Mouse (Mus musculus): ENCODE measurements around the gene Prpf31. TPM values are rescaled to one million over a fixed set of nuclear protein-coding genes. Genes with fewer than 3 reads are reported as not detected.
"Not testable (repeated sequence)": the region's sequence is repeated elsewhere in the genome, so short reads cannot be mapped to it uniquely, and the experiment has no call there.

Prpf31 gene
- total RNA-seq (2021) = 42.0 and 46.4 TPM in 2 replicates
- long read RNA-seq, transcript Prpf31-201 (14 exons, 3,144 nt) = major isoform, 77 of 108 reads
- long read RNA-seq, partial matches to known transcripts = 10 of 108 reads
- long read RNA-seq, other reads (novel, unspliced or antisense) = 18 of 108 reads

DNA sequence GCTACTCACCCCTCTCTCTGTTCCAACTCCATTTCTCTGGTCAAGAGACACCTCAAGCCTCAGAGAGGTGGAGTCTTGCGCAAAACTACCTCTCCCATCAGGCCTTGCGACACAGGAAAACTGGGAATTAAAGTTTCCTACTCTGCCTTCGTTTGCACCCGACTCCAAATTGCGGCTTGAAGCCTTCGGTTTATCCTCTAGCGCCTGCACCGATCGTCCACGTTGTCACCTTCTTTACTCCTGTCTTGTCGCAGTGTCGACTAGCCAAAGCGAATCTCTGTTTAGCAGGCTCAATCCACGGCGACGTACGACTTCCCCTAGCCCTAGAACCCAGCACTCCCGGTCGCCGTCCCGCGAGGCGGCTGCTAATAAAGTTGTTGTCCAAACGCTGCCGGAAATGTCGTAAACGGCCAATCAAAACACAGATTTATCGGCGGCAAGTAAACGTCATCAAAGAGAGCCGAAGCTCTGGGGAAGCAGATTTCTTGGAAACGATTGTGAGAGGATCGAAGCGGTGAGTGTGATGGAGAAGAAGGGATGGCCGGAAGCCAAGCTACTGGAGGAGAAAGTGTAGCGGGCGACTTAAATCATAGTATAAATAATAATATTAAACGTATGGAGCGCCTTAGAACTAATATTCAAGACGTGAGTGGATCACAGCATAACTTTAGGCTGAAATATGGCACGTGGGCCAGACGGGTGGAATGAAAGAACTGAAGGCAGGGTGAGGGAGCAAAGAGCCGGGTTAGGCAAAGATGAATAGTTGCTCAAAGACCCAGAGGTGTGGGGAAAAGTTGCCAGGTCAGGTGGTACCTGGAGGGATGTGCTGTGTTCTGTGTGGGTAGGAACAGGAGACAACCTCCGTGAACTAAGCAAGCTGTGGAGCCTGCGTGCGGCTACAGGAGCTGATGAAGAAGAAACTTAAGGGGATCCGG is at the start of gene Prpf31, which contains the start of gene Tfpt:
Prpf31 (plus strand) TSS at position 443 of the 935 bp plus-strand sequence.
Tfpt (minus strand) TSS at position 387 of the 935 bp plus-strand sequence.
- DNase-seq = peak; percentile 83

DNA sequence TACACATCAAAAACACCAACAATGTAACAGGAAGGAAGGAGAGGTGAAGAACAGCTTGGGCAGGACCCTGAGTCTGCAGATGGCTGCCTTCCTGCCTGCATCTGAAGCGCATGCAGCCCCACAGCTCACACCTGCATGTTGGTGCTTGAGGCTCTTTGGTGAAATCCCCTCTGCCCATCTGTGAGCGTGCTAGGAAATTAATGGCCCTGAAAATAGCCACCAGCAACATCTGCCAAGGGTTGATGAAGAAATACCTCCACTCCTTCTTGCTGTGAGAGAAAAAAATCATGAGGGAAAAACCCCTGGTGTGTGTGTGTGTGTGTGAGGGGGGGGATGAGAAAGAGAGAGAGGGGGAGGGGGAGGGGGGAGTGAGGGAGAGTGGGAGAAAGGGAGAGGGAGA is 49.8 kb upstream of the Prpf31 start:
- no peak for DNase-seq

DNA sequence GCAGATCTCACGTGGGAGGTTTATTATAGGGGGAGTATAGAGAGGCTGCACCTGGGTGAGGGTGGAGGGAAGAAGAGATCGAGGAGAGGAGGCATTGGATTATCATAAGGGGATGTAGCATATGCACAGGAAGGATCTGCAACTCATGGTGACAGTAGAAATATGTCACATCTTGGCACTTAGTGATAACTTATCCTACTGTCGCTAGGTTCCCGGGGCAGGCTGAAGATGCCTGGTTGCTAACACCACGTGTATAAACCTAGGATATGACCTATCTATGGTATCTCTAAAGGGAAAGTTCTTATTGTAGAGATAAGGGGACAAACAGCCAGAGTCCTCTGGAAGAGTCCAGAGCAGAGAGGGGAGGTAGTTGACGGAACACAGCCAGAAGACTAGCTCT is 44.0 kb upstream of the Prpf31 start:
- DNase-seq = no peak

DNA sequence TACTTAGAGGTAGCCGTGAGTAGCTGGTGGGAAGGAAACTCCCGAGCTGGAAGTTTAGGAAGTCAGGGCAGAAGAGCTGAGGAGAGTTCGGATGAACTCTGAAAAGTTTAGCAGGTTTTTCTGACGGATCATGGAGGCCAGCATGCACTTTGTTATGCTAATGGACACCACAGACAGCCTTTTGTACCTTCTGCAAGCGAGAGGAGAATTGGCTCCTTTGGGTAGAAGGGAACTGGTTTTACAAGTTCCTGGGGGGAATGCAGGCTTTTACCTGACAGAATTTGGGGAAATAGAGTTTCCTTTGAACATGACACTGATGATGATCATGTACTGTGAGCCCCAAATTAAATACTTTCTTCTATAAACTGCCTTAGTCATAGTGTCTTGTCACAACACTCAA is 43.5 kb upstream of the Prpf31 start:
- DNase-seq = no peak

DNA sequence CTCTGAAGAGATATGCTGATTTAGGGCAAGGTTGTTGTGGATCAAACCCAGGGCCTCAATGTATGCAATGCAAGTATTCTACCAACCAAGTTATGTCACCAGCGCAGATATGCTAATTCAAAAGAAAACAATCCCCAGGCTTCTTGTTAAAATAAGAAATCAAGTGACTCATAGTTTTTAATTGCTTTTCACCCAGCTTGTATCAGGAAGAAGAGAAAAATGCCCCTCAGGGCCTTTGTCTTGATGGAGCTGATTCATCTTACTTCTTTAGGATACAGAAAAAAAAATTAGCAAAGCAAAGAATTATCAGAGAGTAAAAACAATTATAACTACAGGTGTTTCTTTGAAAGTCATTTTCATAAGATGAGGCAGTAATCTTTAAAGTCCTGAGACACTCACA is 42.5 kb upstream of the Prpf31 start:
- DNase-seq = no peak

DNA sequence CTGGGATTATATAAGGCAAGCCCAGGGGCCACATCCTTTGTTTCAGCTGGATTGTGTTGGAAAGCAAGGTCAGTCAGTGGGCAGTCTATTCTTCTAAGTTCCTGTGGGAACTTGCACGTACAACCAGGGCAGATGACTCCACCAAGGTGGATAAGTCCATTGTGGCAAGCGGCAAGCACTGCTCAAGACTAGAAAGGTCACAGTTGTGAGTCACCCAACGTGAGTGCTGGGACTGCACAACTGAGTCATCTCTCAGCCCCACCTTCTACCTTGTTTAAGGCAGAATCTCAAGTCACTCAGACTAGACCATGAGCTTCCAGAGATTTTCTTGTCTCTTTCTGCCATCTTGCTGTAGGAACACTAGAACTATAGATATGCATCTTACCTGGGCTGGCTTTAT is 39.2 kb upstream of the Prpf31 start:
- DNase-seq = peak; percentile 23

DNA sequence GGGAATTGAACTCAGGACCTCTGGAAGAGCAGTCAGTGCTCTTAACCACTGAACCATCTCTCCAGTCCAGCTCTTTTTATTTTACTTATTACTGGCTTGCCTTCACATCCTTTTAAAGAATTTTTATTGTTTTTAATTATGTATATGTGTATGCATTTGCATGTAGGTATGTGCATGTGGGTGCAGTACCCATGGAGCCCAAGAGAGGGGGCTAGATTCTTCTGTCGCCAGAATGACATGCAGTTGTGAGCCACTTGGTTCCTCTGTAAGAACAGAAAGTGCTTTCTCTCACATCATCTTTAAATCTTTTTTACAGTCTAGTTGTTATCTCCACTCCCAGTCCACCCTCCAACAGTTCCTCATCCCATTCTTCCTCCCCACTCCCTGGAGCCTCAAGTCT is 38.3 kb upstream of the Prpf31 start:
- no peak for DNase-seq

DNA sequence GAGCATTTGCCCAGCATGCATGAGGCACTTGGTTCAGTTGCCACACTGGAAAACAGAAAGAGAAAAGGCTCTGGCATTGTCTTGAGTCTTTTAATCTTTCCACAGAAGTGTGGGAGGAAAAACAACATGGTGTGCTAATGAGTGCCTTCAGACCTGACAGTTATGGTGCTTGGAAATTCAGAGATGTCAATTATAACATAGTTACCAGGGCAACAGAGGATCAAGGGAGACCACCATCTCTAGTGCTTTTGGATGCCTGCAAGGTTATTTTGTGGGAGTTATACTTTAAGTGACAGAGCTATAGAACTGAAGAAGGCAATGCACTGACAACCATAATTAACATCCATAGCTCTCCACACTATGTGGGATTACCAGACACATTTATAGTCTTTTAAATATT is 35.9 kb upstream of the Prpf31 start:
- DNase-seq = no peak

DNA sequence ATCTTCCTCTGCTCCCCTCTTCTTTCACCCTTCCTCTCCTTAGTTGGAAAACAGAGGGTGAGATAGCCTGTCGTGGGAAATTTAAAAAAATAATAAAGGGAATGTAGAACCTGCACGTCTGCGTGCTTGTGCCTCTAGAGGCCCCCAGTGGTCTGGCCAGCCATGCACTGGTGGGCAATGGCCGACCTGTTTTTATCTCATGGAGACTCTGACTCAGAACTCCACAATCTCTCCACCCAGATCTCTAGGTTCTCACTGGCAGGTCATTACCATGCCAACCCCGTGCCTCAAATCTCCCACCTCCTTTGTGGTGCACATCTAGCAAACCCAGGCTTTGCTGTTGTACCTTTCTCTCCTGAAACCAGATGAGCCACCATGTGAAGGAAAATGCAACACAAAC is 35.1 kb upstream of the Prpf31 start:
- no peak for DNase-seq

DNA sequence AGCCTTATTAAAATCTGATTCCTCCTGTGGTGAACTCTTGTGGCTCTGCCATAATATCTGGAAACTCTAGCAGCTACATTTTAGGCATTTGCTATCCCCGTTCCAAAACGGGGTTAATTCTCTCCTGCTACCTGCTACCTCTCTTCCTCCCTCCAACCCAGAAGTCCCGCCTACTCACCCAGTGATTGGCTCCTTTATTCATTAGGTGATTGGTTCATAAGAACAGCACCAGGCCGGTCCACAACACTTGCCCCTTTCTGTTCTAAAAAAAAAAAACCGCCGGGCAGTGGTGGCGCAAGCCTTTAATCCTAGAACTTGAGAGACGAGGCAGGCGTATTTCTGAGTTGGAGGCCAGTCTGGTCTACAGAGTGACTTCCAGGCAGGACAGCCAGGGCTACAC is 34.6 kb upstream of the Prpf31 start:
- DNase-seq = no peak

DNA sequence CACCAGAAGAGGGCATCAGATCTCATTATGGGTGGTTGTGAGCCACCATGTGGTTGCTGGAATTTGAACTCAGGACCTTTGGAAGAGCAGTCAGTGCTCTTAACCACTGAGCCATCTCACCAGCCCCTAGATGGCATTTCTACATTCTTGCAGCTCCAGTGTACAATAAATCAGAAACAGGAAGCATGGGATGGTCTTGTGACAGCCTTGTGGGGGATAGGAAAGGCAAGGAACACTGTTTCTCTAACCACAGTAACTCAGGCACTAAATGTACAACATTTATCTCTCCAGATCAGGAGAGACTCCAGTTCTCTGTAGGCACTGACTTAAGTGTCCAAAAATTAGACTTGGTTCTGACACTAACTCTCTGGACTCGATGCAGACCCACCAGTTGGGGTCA is 32.0 kb upstream of the Prpf31 start:
- DNase-seq = not testable (repeated sequence)

DNA sequence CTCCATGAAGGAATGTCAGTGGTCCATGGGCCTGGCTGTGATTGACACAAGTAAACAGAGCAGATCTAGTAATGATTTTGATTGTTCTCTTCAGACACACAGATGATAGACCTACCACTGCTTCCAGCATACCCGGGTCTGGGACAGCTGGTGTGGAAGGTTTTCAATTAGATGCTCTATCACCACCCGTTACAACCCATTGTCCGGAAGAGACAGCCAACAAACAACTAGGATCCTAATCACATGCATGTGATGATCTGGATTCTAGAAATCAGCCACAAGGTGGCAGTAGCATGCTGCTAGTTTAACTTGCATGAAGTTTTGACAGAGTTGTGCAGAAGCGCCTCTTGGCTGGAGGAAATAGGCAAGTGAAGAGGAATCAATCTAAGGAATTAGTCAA is 28.7 kb upstream of the Prpf31 start:
- peak; percentile 57 for DNase-seq

DNA sequence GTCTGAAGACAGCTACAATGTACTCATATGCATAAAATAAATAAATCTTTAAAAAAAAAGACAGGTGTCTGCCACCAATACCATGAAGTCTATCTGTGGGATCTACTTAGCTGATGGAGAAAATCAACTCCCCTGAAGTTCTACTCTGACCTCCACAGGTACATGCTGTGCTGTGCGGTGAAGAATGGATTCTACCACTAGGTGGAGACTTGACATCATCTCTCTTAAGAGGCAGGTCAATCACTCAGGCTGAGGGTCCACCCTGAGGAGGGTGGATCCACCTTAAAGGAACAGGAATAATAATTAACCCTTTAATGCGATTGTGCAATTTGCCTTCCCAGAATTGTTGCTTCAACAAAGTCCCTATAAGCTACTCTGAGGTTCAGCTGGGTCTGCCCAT is 23.0 kb upstream of the Prpf31 start:
- DNase-seq = no peak

DNA sequence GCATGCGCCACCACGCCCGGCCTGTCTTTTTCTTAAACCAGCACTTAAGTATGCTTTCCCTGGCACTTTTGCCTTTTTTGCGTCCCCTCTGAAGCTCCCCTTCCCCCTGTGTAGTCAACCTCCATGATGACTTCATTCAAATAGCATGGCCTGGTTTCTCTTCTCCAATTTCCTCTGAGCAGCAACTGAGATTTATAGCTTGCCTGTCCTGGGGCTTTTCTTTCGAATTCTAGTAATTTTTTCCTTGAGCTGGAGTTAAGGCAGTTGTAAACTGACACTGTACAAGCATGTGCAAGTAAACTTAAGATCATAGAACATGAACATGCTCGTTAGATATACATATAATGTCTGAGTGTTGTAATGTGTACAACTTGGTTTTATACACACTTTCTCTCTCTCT is 22.4 kb upstream of the Prpf31 start:
- no peak for DNase-seq

DNA sequence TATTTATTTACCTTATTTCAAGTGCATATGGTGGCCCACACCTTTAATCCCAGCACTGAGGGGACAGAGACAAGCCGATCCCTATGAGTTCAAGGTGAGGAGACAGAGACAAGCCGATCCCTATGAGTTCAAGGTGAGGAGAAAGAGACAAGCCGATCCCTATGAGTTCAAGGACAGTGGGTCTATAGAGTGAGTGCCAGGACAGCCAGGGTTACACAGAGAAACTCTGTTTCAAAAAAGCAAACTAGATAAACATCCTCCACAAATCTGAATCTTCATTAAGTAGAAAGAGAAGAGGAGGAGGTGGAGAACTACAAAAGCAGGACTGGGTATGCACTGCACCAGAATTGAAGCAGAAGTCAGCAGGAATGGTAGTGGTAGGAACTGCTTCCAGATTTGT is 21.1 kb upstream of the Prpf31 start:
- DNase-seq = no peak

DNA sequence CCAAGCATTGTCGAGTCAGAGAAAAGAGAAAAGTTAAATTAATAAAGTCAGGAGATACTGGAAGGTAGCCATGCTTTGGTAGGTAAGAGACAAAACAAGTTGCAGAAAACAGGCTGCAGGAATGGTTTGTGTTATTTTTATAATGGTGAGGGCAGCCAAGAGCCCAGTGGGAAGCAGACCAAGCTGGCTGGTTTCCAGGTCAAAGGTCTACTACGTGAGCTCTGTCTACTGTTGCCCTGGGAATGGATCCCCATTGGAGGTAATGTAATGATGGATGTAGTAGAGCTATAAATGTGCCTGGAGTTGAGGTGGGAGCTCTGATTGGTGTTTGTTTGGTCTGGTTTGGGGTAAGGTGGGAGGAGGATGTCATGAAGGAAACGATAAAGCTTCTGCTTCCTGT is 20.7 kb upstream of the Prpf31 start:
- DNase-seq = peak; percentile 57

DNA sequence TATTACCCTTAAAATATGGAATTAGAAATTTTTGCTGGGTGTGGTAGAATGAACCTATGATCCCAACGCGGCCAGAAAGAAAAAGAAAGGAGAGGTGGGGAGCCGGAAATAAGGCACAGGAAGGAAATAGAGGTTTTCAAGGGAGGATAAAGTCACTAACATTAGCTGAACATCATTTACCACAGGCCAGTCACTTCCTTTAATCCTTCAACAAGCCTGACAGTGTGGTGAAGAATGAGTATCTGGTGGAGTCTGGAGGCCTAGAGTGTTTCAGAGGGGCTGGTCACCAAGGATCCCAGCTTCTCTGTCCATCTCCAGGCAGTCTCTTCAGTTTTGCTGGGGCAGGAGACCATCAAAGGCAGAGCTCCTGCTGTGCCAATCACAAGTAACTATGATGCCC is 19.3 kb upstream of the Prpf31 start:
- DNase-seq = no peak

DNA sequence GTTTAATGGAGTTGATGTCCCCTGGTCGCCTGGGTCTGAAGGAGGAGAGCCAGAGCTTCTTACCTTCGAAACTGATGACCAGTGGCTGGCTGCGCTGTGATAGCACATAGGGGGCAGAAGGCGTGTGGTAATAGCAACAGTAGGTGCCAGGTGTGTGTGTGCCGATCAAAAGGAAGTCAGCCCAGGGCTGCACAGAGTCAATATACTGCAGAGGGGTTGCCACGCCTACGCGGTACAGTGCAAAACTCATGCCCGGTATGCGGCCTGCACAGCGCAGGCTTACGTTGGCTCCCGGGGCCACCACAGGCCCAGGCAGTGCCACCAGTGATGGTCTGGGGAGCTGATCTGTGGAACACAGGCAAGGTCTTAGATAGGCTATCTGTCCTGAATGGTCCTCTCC is 18.8 kb upstream of the Prpf31 start:
- no peak for DNase-seq

DNA sequence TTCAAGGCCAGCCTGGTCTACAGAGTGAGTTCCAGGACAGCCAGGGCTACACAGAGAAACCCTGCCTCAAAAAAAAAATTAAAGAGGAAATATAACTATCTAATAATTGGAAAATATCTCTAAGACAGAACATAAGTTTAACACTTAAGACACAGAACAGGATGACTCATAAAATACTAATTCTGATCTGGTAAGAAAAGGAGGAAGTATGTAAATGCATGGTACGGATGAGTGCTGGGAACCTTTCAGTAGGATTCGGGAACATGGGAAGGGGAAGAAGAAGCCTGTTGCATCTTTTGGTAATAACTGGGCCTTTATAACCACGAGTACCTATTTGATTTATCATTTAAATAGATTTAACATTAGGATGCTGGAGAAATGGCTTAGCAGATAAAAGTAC is 15.8 kb upstream of the Prpf31 start:
- no peak for DNase-seq

DNA sequence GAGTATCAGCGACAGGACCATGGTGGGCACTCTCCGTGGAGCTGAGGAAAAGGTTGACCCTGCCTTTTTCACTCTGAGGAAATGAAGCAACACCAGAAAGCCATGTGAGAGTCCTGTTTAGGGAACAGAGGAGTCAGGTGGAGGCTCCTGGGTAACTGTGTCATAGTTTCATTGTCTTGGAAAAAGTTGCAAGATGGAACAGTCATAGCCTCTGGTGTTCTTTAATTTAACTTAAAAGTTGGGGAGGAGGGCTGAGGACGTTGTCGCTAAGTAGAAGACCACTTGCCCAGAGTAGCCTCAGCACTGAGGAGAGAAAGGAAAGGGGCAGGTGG is 13.8 kb upstream of the Prpf31 start, which contains the start of gene Oscar:
Oscar (minus strand) TSS at position 101 of the 332 bp plus-strand sequence.
- no peak for DNase-seq

DNA sequence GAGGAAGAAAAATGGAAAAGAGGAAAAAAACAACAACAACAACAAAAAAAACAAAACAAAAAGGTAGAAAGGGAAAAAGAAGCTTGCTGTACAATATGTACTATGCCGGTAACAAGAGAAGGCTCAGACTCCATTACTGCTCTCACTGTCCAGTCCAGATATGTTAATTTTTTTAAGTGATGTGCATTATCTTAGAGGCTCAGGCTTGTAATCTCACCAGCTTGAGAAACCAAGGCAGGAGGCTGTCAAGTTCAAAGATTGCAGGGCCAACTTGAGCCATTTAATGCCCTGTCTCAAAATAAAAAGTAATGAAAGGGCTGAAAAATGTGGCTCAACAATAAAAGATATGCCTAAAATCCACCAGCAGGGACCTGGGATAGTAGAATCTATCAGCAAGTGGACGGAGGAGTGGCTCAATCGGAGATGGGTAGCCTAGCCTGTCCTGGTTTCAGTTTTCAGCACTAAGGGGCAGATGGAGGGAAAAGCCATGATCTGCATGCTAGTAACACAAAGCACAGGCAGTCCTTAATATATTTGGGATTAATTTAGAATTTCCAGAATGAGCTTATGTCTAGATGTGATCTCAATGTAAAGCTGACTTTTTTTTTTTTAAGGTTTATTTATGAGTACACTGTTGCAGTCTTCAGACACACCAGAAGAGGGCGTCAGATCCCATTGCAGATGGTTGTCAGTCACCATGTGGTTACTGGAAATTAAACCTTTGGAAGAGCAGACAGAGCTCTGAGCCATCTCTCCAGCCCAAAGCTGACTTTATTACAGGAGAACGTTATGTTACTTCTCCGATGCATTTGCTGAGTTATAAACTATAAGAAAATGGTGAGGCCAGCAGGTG is 13.2 kb upstream of the Prpf31 start:
- no peak for DNase-seq

DNA sequence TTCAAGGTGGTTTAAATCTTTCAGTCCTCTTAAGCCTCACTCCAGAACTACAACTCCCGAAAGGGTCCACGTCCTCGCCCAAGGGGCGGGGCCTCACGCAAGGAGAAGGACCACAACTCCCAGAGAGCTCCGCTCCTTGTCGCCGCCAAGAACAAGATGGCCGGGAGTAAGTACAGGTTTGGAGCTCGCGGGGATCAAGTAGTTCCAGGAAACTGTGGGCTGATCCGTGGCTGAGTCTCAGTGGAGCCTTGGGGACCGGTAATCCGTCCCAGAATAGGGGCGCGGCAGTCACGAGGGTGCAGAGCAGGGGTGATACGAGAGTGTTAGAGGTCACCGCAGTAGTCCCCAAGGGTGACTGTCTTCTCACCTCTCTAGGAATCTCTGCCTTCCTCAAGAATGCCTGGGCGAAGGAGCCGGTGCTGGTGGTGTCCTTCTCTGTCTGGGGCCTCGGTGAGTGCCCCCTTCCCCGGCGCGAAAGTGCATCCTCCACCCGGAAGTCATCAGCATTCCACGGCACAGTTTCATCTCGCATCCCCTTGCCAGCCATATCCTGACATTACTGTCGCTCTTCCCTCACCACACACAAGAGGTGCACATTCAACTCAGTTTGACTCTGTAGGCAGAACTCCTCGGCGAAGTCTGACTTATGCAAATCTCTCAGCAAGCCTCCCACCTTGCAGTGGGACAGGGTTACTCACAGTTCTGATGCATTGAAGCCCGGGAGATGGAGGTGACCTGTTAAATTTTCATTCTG is 12.4 kb upstream of the Prpf31 start, which contains the start of gene Ndufa3:
Ndufa3 (plus strand) TSS at position 132 of the 754 bp plus-strand sequence.
- peak; percentile 85 for DNase-seq

All from adrenal gland, postnatal 25 days (tissue).